Mouse (Mus musculus): ENCODE results near the gene Fancc.

Gene Fancc

GRCm38 (mm10) chr13:63345476-63346225, 151.4 kb downstream of the Fancc start:
- peak; percentile 60 to 85 for DNase-seq

DNA sequence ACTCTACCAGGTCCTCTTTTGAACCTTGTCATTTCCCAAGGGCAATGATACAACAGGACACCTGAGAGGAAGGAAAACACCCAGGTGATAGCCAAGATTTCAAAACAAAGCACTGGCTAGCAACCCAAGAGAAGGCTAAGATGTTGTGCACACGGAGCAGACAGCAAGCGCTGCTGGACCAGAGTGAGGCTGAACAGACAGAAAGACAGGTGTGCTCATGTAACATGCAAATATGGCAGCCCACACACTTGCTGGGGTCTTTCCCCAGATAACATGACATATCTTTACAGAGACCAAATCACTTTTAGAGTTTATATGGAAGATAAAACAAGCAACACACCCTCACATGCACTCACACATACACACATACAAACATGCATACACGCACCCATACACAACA, 152.6 kb downstream of the Fancc start:
- no peak for DNase-seq

GRCm38 (mm10) chr13:63342781-63343180, 154.3 kb downstream of the Fancc start:
- DNase-seq: no peak

- no peak for DNase-seq
Measured at GRCm38 (mm10) chr13:63339946-63340345, 157.1 kb downstream of the Fancc start.

GRCm38 (mm10) chr13:63337239-63337960, 159.7 kb downstream of the Fancc start:
- DNase-seq: no peak

- DNase-seq: no peak
Measured at GRCm38 (mm10) chr13:63336335-63336734, 160.7 kb downstream of the Fancc start.

GRCm38 (mm10) chr13:63335421-63336134, 161.5 kb downstream of the Fancc start:
- peak in 1 of 2 experiments; percentile 49 for DNase-seq

DNA sequence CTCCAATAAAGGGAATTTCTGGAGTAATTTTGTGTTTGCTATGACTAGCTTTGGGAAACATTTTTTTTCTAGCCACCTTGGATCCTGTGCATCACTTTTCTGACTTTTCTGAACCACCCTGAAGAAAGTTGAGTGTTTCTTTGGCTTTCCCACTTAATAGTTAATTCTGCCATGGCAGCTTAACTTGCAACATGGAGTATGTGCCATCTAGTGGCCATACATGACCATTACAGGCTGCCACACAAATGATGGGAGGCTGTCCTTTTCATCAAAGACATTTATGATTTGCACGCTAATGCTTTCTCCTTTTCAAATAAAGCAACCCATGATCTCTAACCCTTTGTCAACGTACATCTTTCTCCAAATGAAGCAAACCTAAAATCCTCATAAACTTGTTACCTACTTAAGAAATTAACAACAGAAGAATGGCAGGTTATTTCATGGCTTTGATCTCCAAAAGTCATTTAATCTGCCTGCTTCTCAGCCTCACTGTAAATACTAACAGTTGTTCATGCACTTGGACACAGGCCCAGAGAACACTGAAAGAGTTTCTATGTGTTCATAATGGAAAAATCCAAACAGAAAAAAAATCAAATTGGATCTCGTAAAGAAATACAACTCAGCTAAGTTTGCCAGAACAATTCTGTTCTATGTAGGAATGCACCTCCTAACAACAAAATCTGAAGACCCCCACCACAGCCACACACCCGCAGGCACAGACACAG, 164.3 kb downstream of the Fancc start:
- DNase-seq: peak in 1 of 2 experiments; percentile 72

DNA sequence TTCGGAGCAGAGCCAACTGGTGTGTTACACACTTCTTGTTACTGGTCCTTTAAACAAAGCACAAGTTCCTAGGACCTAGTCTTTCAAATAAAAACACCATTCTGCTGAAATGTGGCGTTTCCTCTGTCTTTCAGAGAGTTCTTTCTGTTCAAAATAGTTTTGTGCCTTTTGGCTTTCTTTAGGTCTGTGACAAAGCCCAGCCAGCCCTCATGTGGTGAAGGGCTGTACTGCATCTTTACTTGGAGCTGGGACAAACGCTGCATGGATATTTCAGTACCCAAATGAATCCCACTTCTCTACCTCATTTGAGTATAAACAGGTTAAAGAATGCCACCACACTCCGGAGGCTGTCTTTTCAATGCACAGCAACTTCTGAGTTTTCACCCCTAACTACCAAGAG, 165.7 kb downstream of the Fancc start:
- DNase-seq: peak; percentile 70 to 88

DNA sequence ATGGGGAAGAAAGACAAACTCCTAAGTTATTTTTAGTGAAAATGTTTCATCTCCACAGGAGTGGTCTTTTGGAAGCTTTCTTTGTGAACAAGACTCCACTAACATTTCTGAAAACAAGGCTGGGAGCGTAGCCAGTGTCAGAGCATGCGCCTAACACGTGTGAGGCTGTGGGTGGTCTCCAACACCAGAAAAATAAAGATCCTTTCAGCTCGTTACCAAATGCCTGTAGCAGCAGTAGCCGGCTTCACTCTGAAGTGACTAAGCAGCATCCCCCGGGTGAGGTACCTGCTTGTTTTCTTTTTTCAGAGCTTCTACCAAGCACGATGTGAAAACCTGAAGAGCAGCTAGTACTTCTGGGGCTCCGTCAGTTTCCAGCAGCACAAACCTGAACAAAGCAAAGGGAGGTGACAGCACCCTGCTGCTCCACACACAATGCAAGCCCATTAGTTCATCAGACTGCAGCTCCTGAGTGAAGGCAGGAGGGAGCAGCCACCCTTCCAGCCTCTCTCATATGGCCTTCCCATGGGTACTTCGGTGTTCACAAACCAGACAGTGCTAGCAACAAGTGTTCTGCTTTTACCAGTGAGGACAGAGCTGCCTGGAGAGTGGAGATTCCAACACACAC, 166.7 kb downstream of the Fancc start:
- no peak for DNase-seq

- DNase-seq: no peak
Measured at GRCm38 (mm10) chr13:63326015-63326414, 171.1 kb downstream of the Fancc start.

- no peak for DNase-seq
Measured at GRCm38 (mm10) chr13:63324978-63325848, 171.9 kb downstream of the Fancc start.

- no peak for DNase-seq
Measured at GRCm38 (mm10) chr13:63324311-63324710, 172.8 kb downstream of the Fancc start.

DNA sequence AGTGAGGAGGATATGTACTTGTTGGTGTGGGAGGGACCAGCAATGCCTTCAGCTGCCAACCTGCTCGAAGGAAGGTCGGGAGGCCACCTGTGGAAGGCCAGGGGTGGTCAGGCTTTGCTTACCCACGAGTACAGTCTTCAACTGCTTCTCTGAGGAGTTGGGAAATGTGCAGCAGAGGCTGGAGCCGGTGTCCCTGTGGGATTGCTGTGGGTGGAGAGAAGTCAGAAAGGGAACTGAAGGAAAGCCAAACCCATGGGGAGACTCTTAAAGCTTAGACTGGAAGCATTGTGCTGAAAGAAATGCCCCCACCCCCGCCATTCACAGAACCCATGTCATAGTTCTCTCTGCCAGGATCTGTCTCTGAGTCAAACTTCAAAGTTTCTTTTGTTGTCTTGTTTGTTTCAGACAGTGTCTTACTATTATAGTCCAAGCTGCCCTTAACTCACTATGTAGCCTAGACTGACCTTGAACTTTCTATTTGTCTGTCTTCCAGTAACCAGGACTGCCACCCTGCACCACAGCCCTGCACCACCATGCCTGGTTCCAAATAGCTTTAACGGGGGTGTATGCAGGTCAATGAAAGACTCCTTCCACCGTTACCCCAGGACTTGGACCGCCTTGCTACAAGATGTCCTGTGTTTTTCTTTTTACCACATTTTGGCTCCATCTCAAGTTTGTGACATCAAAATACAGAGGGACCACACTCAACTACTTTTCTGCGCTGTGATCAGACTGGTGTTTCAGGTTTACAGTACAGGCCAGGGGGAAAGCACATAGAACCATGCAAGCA, 173.6 kb downstream of the Fancc start:
- DNase-seq: peak in 1 of 2 experiments; percentile 52

DNA sequence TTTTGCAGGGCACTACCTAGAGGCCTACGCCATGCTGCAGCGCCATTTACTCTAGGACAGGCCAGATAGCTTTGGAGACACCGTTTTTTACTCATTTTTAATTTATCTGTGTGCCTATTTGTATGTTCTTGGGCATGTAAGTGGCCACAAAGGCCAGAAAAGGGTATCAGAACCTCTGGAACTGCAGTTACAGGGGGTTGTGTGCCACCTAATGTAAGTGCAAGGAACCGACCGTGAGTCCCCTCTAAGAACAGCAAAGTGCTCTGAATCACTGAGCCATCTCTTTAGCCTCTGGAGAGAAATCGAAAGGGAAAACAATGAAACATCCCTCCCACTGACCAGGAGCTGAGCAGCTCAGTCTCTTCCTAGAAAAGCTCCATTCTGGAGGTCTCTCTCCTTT, 174.3 kb downstream of the Fancc start:
- DNase-seq: no peak

DNA sequence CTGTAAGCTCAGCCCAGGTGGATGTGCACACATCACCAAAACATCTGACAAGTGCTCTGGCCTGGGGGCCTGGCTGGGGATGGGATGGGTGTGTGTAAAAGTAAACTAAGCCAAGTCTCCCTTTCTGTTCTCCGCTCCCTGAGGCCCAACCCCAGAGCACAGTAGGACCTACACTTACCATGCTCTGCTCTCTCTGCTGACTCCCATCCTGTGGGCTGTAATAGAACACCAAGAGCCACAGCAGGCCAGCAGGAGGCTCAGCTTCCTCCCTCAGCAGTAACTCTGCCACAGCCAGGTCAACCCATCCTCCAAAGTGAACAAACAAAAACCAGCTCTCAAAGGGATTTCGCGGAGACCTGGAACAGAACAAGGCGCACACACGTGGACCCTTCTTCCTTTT, 175.4 kb downstream of the Fancc start:
- no peak for DNase-seq

GRCm38 (mm10) chr13:63319814-63320213, 177.3 kb downstream of the Fancc start:
- no peak for DNase-seq

DNA sequence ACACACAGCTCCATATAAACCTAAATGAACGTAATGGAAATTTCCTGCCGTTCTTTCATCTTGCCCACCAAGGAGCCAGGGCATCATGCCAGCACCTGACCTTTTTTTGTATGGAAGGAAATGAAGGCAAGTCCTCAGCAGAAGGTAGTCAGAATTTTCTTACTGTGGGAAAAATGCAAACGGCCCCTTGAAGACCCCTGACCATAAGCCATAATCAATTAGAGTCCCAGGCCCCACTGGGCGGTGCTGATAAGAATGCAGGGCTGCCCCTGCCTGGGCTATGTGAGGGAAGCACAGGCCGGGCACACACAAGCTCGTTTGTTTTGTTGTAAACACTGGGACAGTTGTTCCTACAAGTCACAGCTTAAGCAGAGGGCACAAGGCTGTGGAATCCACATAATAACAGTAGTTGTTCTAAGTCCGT, 179.4 kb downstream of the Fancc start:
- peak in 1 of 2 experiments; percentile 47 for DNase-seq

- no peak for DNase-seq
Measured at GRCm38 (mm10) chr13:63316407-63316806, 180.7 kb downstream of the Fancc start.

DNA sequence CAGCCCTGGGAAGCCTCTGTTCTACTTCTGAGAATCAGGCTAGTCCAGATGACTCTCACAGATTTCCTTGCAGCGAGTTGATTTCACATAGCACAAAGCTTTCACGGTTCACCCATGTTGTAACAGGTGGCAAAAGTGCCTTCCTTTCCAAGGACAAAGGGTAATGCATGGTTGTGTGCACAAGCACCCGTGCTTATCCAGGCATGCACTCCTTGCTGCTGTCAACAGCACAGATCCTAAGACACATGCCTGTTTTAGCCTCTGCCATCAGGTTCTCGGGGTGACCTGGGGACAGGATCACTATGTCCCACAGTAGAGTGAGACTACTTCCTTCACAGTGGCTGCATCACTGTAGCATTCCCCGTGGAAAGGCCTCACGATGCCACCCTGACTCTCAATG, 181.3 kb downstream of the Fancc start:
- DNase-seq: peak; percentile 44 to 76

Data from kidney, postnatal 25 days (tissue).